Mouse (Mus musculus) embryonic fibroblast, embryonic 13.5 days (primary cell): Measurements from ENCODE around the gene Nsa2.

Experiments
- CTCF ChIP-seq: IDR thresholded peaks from 2 replicates; pipeline ENCODE4 v1.5.1; 2011; ENCODE audit warnings: mild to moderate bottlenecking, control low read depth, low read length, moderate library complexity, borderline replicate concordance; ENCODE audit not compliant: insufficient read depth
- POLR2A ChIP-seq: IDR thresholded peaks from 2 replicates; pipeline ENCODE4 v1.6.1; 2011; ENCODE audit warnings: low read depth, mild to moderate bottlenecking, control low read depth, low read length, moderate library complexity

DNA sequence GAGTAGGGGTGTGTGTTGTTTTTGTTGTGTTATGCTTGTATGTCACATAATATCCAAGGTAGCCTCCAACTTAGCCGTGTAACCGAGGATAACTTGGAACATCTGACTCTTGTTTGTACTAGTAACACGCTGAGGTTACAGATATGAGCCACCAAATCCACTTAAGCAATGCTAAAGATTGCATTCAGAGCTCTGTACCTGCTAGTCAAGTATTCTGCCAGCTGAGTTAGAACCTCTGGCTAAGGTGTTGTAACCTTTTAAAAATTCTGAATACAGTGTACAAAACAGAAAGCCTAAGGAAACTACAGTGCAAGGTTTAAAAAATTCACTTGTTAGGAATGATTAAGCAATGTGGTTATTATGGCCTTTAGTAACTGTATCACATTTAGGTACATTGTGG lies 57.1 kb downstream of the Nsa2 start:
- TF ChIP-seq CTCF, result no peak
- TF ChIP-seq POLR2A, result no peak
